Mouse (Mus musculus) heart, postnatal 0 days (tissue): ENCODE measurements at regions not wholly inside any gene's neighbourhood (a gene's known extent, or its start where the extent isn't known, plus 50 kb on each side); places are given as distances from the start of the nearest gene placed in this dataset.

Experiments
- CTCF ChIP-seq: IDR thresholded peaks from 2 replicates; pipeline ENCODE4 v1.5.1; 2016; ENCODE audit warnings: antibody characterized with exemption, control low read depth, low read depth
- EP300 ChIP-seq: IDR thresholded peaks from 2 replicates; pipeline ENCODE4 v1.6.1; 2016; ENCODE audit warnings: antibody characterized with exemption, low read depth

DNA sequence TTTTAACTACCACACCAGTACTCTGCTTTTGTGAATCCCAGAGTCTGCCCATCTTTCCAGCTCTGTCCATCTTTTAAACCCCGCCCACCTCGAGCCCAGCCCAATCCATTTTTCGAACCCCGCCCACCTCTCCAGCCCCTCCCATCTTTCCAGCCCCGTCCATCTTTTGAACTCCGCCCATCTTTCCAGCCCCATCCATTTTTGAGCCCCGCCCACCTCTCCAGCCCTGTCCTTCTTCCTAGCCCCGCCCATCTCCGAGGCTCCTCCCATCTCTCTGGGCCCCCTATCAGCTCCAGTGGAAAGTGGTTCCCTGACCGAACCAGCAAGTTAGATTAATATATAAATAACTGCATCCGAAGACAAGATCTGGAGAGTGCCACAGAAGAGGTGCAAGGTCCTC, 115.0 kb upstream of the Nectin1 start:
- TF ChIP-seq EP300 = no peak
- TF ChIP-seq CTCF = no peak
